Mouse (Mus musculus) ES-E14 (cell line): ENCODE results near the gene Sptbn2. TPM values are rescaled to one million over a fixed set of nuclear protein-coding genes. Genes with fewer than 3 reads are reported as not detected.
A peak's percentile ranks its signal among the peaks of the same experiment; 100 is the strongest.
"Not testable (repeated sequence)": the region's sequence is repeated elsewhere in the genome, so short reads cannot be mapped to it uniquely, and the experiment has no call there.

Experiments
- DNase-seq: peaks from one replicate; pipeline ENCODE4 v3.0.0-alpha.2; 2013; ENCODE audit warnings: low read depth, low spot score
- H3K27ac ChIP-seq: 2 replicates; pipeline ENCODE4 v1.5.1; 2012; ENCODE audit warnings: low read depth, mild to moderate bottlenecking, low read length, moderate library complexity, mixed read lengths; ENCODE audit not compliant: poor library complexity, insufficient read depth, severe bottlenecking
- H3K36me3 ChIP-seq: 2 replicates; pipeline ENCODE4 v1.6.1; 2012; ENCODE audit warnings: mild to moderate bottlenecking, low read length, moderate library complexity, mixed read lengths; ENCODE audit not compliant: control insufficient read depth, poor library complexity, insufficient read depth, severe bottlenecking
- H3K4me1 ChIP-seq, 2 experiments: fragments of 150-350 bp in 1 of 2; sonication (generic) in 1 of 2; 2 replicates each; pipeline ENCODE4 v1.6.1; 2012; ENCODE audit warnings: low read length in 2 of 2, mild to moderate bottlenecking in 1 of 2, mixed read lengths in 1 of 2; ENCODE audit not compliant: control insufficient read depth in 2 of 2, insufficient read depth in 2 of 2, poor library complexity in 1 of 2
- H3K4me3 ChIP-seq, 2 experiments: fragments of 150-350 bp in 1 of 2; sonication (generic) in 1 of 2; 2 replicates each; pipeline ENCODE4 v1.5.1; 2012; ENCODE audit warnings: low read length in 2 of 2, low read depth in 1 of 2, mild to moderate bottlenecking in 1 of 2, mixed read lengths in 1 of 2; ENCODE audit not compliant: insufficient read depth in 1 of 2, poor library complexity in 1 of 2, severe bottlenecking in 1 of 2
- H3K9ac ChIP-seq: 2 replicates; pipeline ENCODE4 v1.6.1; 2012; ENCODE audit warnings: low read depth, mild to moderate bottlenecking, low read length, mixed read lengths; ENCODE audit not compliant: poor library complexity, insufficient read depth, severe bottlenecking
- H3K9me3 ChIP-seq: fragments of 150-350 bp; sonication (generic); 2 replicates; pipeline ENCODE4 v1.6.1; 2012; ENCODE audit warnings: low read depth, mild to moderate bottlenecking, low read length; ENCODE audit not compliant: control insufficient read depth, insufficient read depth
- CHD2 ChIP-seq: IDR thresholded peaks from 2 replicates; pipeline ENCODE4 v1.6.1; 2014; ENCODE audit warnings: mild to moderate bottlenecking, low read depth, low read length, inconsistent platforms
- HCFC1 ChIP-seq: IDR thresholded peaks from 2 replicates; pipeline ENCODE4 v1.6.1; 2012; ENCODE audit warnings: low read length, inconsistent platforms, borderline replicate concordance; ENCODE audit not compliant: insufficient read depth
- MAFK ChIP-seq: IDR thresholded peaks from 2 replicates; pipeline ENCODE4 v1.6.1; 2014; ENCODE audit warnings: mild to moderate bottlenecking, low read depth, low read length, inconsistent platforms; ENCODE audit not compliant: insufficient read depth
- ZC3H11A ChIP-seq: IDR thresholded peaks from 2 replicates; pipeline ENCODE4 v1.6.1; 2012; ENCODE audit warnings: low read depth, mild to moderate bottlenecking, inconsistent platforms, low read length, borderline replicate concordance
- ZNF384 ChIP-seq: IDR thresholded peaks from 2 replicates; pipeline ENCODE4 v1.6.1; 2012; ENCODE audit warnings: low read depth, low read length, inconsistent platforms
- in situ Hi-C, 2 experiments: fragments of 600-800 bp; cut with MboI; formaldehyde crosslinking; loops; one replicate each; pipeline ENCODE4 v1.15.1; 2025; ENCODE audit warnings: low sequenced_read_pairs in 2 of 2, inconsistent platforms in 1 of 2; ENCODE audit not compliant: unreplicated experiment in 2 of 2
- total RNA-seq: library from RNA; depleted of rRNA; stranded (reverse); fragments of 300-350 nt; gene quantifications from 2 replicates; pipeline ENCODE4 v1.2.3, GENCODE M21; 2012

Gene Sptbn2
- total RNA-seq, 1 experiment = 14.1 TPM

- TF ChIP-seq ZC3H11A (peak; percentile 86), HCFC1 (no peak)
- H3K9me3 ChIP-seq = no peaks in the 10 kb centered on the region
- no peaks in the 10 kb centered on the region; a peak in 1 of 4 replicates for H3K4me1 ChIP-seq
- H3K4me3 ChIP-seq = peak overlapping the region; percentile 62 to 81
- DNase-seq = peak; percentile 75
- in situ Hi-C loops = loop anchor here in 1 of 2 experiments (10.0 kb wide), 1 partner anchor 149 kb away; the partner anchor contains the start of gene Bbs1
- H3K36me3 ChIP-seq = peaks cover 8% of the 10 kb centered on the region
- peak overlapping the region; percentile 70 for H3K9ac ChIP-seq
- peak overlapping the region; percentile 47; the same call in 1 of the 2 replicates for H3K27ac ChIP-seq
Observed at GRCm38 (mm10) chr19:4755565-4756192, 44.7 kb downstream of the Sptbn2 start.

- in situ Hi-C loops = loop anchor here in 1 of 2 experiments (10.0 kb wide), 1 partner anchor 148 kb away; the partner anchor contains the start of gene Bbs1
- Histone ChIP-seq H3K9ac (peak within 1 kb of the TSS; percentile 91), H3K27ac (peak within 1 kb of the TSS; percentile 85), H3K36me3 (peaks cover 8% of the 10 kb centered on the region), H3K4me1 (no peaks in the 10 kb centered on the region; a peak in 1 of 4 replicates), H3K4me3 (peak within 1 kb of the TSS; percentile 77 to 81), H3K9me3 (no peaks in the 10 kb centered on the region)
- DNase-seq = peak; percentile 92
- TF ChIP-seq CHD2 = peak; percentile 76; the same call in 1 of the 2 replicates
- TF ChIP-seq ZC3H11A = no peak
- no peak for TF ChIP-seq ZNF384
- TF ChIP-seq HCFC1 = peak; percentile 73; the same call in 1 of the 2 replicates
- TF ChIP-seq MAFK = no peak
Observed at GRCm38 (mm10) chr19:4756193-4756911, 45.4 kb downstream of the Sptbn2 start, which contains the start of gene Rbm4b. Gene Rbm4b (plus strand): TSS chr19:4756497.

- peak overlapping the region; percentile 91; the same call in 1 of the 2 replicates for H3K9ac ChIP-seq
- no peak for TF ChIP-seq ZNF384
- TF ChIP-seq CHD2 = no peak
- no peak for TF ChIP-seq MAFK
- TF ChIP-seq ZC3H11A = no peak
- TF ChIP-seq HCFC1 = no peak
- H3K27ac ChIP-seq = no peak overlapping the region
- DNase-seq = no peak
- H3K36me3 ChIP-seq = peaks cover 5% of the 10 kb centered on the region
- in situ Hi-C loops = loop anchor here in 1 of 2 experiments (10.0 kb wide), 1 partner anchor 148 kb away; the partner anchor contains the start of gene Bbs1
- peaks cover 0 to 1% of the 10 kb centered on the region in 2 experiments; a peak in 1 of 4 replicates for H3K4me1 ChIP-seq
- peak overlapping the region; percentile 77 to 81 for H3K4me3 ChIP-seq
- no peaks in the 10 kb centered on the region for H3K9me3 ChIP-seq
Observed at GRCm38 (mm10) chr19:4756921-4757320, 46.0 kb downstream of the Sptbn2 start.

- H3K27ac ChIP-seq, in situ Hi-C loops, H3K9ac ChIP-seq, DNase-seq, H3K9me3 ChIP-seq, H3K4me1 ChIP-seq, H3K4me3 ChIP-seq: not testable (repeated sequence)
- peak; percentile 77; the same call in 1 of the 2 replicates for TF ChIP-seq ZNF384
- H3K36me3 ChIP-seq = peaks cover 14% of the 10 kb centered on the region
Observed at GRCm38 (mm10) chr19:4760544-4760943, 49.6 kb downstream of the Sptbn2 start.
